Mouse (Mus musculus) CD4-positive naive resting alpha-beta T cell, adult 57 days (primary cell): Measurements from ENCODE around the gene Ly6g6c. TPM values are rescaled to one million over a fixed set of nuclear protein-coding genes. Genes with fewer than 3 reads are reported as not detected.

Experiments used
- total RNA-seq: library from RNA; stranded (reverse); gene quantifications from one replicate; pipeline ENCODE4 v1.2.4, GENCODE M21; 2023

The Ly6g6c gene
- total RNA-seq, 1 experiment from 2014 or later, result not detected

Other genes starting within 250 kb of the Ly6g6c start
- 51.0 TPM for gene Stk19, start 228.4 kb upstream of the Ly6g6c start, total RNA-seq
- gene Dxo, start 228.4 kb upstream of the Ly6g6c start, total RNA-seq, result 96.6 TPM
- 117 TPM for gene Skiv2l, start 215.2 kb upstream of the Ly6g6c start, total RNA-seq
- gene Nelfe, start 215.0 kb upstream of the Ly6g6c start, total RNA-seq, result 27.3 TPM
- gene Cfb, start 202.9 kb upstream of the Ly6g6c start, total RNA-seq, result 2.4 TPM
- gene Zbtb12, start 185.9 kb upstream of the Ly6g6c start, total RNA-seq, result 4.9 TPM
- 1.2 TPM for gene Gm20547, start 183.3 kb upstream of the Ly6g6c start, total RNA-seq
- 6.4 TPM for gene C2, start 167.1 kb upstream of the Ly6g6c start, total RNA-seq
- gene Ehmt2, start 166.9 kb upstream of the Ly6g6c start, total RNA-seq, result 133 TPM
- gene Slc44a4, start 150.9 kb upstream of the Ly6g6c start, total RNA-seq, result not detected
- 56.3 TPM for gene Neu1, start 134.1 kb upstream of the Ly6g6c start, total RNA-seq
- 146 TPM for gene Hspa1b, start 106.2 kb upstream of the Ly6g6c start, total RNA-seq
- not detected for gene Gm20481, start 95.5 kb upstream of the Ly6g6c start, total RNA-seq
- gene Hspa1a, start 93.2 kb upstream of the Ly6g6c start, total RNA-seq, result 70.6 TPM
- not detected for gene Hspa1l, start 92.7 kb upstream of the Ly6g6c start, total RNA-seq
- gene Lsm2, start 83.5 kb upstream of the Ly6g6c start, total RNA-seq, result 39.0 TPM
- gene Vars, start 64.4 kb upstream of the Ly6g6c start, total RNA-seq, result 84.6 TPM
- gene Vwa7, start 48.8 kb upstream of the Ly6g6c start, total RNA-seq, result 0.21 TPM
- not detected for gene Sapcd1, start 37.4 kb upstream of the Ly6g6c start, total RNA-seq
- gene Msh5, start 18.6 kb upstream of the Ly6g6c start, total RNA-seq, result 3.9 TPM
- 157 TPM for gene Clic1, start 15.4 kb upstream of the Ly6g6c start, total RNA-seq
- 2.5 TPM for gene Ddah2, start 6.4 kb upstream of the Ly6g6c start, total RNA-seq
- 0.27 TPM for gene Mpig6b, start 796 bp downstream of the Ly6g6c start, total RNA-seq
- gene Ly6g6e, start 11.5 kb downstream of the Ly6g6c start, total RNA-seq, result not detected
- gene Ly6g6d, start 12.7 kb downstream of the Ly6g6c start, total RNA-seq, result not detected
- gene Ly6g6f, start 20.2 kb downstream of the Ly6g6c start, total RNA-seq, result not detected
- 69.9 TPM for gene Abhd16a, start 23.9 kb downstream of the Ly6g6c start, total RNA-seq
- gene Ly6g5c, start 42.9 kb downstream of the Ly6g6c start, total RNA-seq, result not detected
- gene Ly6g5b, start 50.0 kb downstream of the Ly6g6c start, total RNA-seq, result 0.83 TPM
- 27.0 TPM for gene Gpank1, start 56.1 kb downstream of the Ly6g6c start, total RNA-seq
- 141 TPM for gene Csnk2b, start 56.7 kb downstream of the Ly6g6c start, total RNA-seq
- 20.6 TPM for gene D17H6S53E, start 61.0 kb downstream of the Ly6g6c start, total RNA-seq
- gene Apom, start 66.7 kb downstream of the Ly6g6c start, total RNA-seq, result not detected
- gene Bag6, start 69.8 kb downstream of the Ly6g6c start, total RNA-seq, result 438 TPM
- gene Prrc2a, start 99.5 kb downstream of the Ly6g6c start, total RNA-seq, result 294 TPM
- 3.0 TPM for gene Aif1, start 110.7 kb downstream of the Ly6g6c start, total RNA-seq
- gene Lst1, start 123.1 kb downstream of the Ly6g6c start, total RNA-seq, result 14.3 TPM
- 538 TPM for gene Ltb, start 129.1 kb downstream of the Ly6g6c start, total RNA-seq
- 18.7 TPM for gene Tnf, start 136.6 kb downstream of the Ly6g6c start, total RNA-seq
- 15.2 TPM for gene Lta, start 140.0 kb downstream of the Ly6g6c start, total RNA-seq
- gene Gm16181, start 155.4 kb downstream of the Ly6g6c start, total RNA-seq, result not detected
- gene Atp6v1g2, start 168.3 kb downstream of the Ly6g6c start, total RNA-seq, result 1.6 TPM
- gene Nfkbil1, start 170.4 kb downstream of the Ly6g6c start, total RNA-seq, result 10.8 TPM
- gene Ddx39b, start 176.4 kb downstream of the Ly6g6c start, total RNA-seq, result 474 TPM
- 2,421 TPM for gene H2-D1, start 197.3 kb downstream of the Ly6g6c start, total RNA-seq